Mouse (Mus musculus): ENCODE results near the gene Arid4a. TPM values are rescaled to one million over a fixed set of nuclear protein-coding genes. Genes with fewer than 3 reads are reported as not detected.

Gene Arid4a
- polyA plus RNA-seq (2015; fragmentation: Nextera tagmentation; extraction: Ambion mirVana): 39.0 and 40.9 TPM in 2 replicates

DNA sequence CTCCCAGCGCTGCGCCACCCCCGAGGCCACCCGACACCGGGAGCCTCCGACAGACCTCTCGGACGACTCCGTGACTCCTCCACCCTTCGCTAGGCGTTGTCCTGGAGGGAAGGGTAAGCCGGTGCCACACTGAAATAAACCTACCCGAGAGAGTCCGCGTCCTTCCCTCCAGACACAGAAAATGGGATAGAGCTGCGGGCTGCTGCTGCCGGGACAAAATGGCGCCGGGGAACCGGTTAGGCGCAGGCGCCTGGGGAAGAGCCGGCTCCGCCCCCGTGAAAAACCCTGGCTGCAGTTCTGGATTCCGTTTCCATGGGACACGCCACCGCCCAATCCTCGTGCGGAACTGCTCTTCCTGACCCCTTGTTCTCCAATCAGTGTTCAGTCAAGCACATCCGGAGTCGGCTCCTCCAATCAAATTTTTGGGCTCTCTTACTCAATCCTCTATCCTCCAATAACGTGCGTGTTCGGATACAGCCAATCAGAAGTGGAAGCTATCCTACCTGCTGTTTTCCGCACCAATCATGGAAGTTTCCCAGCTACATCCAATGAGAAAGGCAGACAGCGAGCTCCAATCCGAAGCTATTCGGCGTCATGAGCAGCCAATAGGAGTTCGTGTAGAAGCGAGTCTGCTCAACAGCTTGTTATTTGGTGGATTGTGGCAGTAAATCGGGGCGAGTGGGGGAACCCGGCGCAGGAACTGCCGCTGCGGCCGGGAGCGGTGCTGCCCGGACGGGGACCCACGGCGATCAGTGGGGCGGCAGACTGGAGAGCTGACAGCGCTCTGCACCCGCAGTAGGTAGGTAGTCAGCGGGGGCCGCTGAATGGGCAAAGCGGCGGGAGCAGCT is at the start of gene Arid4a:
Gene Arid4a, plus strand, starts transcription at position 628 of the 848 bp plus-strand sequence.
- ATAC-seq (ENCODE audit: insufficient number of reproducible peaks, low FRiP score, low TSS enrichment, low read depth): peak; percentile 100
- Histone ChIP-seq H3K36me3 (peaks cover 10% of the 10 kb centered on the region; the same call in 1 of the 2 replicates), H3K27ac (peak within 1 kb of the TSS; percentile 98), H3K4me3 (peak within 1 kb of the TSS; percentile 100), H3K9me3 (no peaks in the 10 kb centered on the region), H3K9ac (peak within 1 kb of the TSS; percentile 83), H3K4me1 (peaks cover 18% of the 10 kb centered on the region), H3K4me2 (peak within 1 kb of the TSS; percentile 73), H3K27me3 (no peaks in the 10 kb centered on the region)
- under 1% methylated on average over 60 of the region's 61 CpGs for WGBS

GRCm38 (mm10) chr12:70967581-70967980 is 48.2 kb upstream of the Arid4a start:
- Histone ChIP-seq H3K27me3 (no peaks in the 10 kb centered on the region), H3K4me1 (peaks cover 8% of the 10 kb centered on the region), H3K4me2 (peak overlapping the region; percentile 46), H3K27ac (peak overlapping the region; percentile 95), H3K9me3 (no peaks in the 10 kb centered on the region), H3K36me3 (peaks cover 18% of the 10 kb centered on the region), H3K9ac (peak overlapping the region; percentile 73), H3K4me3 (peak overlapping the region; percentile 57)
- no peak for ATAC-seq (ENCODE audit: insufficient number of reproducible peaks, low FRiP score, low TSS enrichment, low read depth)
- WGBS: 28% methylated on average over 8 of the region's 8 CpGs

DNA sequence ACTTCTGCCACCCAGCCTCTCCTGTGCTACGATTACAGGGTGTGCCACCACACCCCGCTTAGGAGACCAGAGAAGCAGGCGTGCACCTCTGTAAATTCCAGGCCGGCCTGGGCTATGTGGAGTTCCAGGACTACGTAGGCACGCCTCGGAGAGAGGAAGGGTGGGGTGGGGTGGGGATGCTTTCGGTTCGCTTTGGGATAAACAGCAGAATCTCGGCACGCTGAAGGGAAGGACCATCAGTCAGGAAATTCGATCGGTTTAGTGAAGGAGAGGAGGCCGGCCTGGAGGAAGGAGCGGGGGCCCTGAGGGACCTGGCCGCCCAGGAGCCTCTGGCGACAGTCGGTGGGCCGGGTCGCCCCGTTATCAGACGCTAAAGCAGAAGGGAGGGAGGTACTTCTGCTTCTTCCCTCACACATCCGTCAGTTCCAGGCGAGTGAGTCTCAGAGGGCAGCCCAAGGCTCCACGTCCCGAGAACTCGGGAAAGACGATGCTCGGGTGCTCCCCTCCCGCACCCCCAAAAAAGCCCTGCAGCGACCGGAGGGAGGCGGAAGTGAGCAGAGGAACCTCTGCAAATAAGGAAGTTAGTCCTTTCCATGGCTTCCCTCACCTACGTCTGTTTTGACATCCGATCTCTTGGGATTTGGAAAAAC is 47.5 kb upstream of the Arid4a start:
- H3K4me3 ChIP-seq: peak overlapping the region; percentile 57
- H3K4me2 ChIP-seq: peak overlapping the region; percentile 46
- under 1% methylated on average over 35 of the region's 35 CpGs for WGBS
- peak; percentile 88 for ATAC-seq (ENCODE audit: insufficient number of reproducible peaks, low FRiP score, low TSS enrichment, low read depth)
- H3K36me3 ChIP-seq: peaks cover 14% of the 10 kb centered on the region
- peaks cover 8% of the 10 kb centered on the region for H3K4me1 ChIP-seq
- no peaks in the 10 kb centered on the region for H3K9me3 ChIP-seq
- H3K27me3 ChIP-seq: no peaks in the 10 kb centered on the region
- peak overlapping the region; percentile 73 for H3K9ac ChIP-seq
- H3K27ac ChIP-seq: peak overlapping the region; percentile 95

- Histone ChIP-seq H3K27ac (peak overlapping the region; percentile 95), H3K27me3 (no peaks in the 10 kb centered on the region), H3K4me1 (peaks cover 8% of the 10 kb centered on the region), H3K36me3 (peaks cover 9% of the 10 kb centered on the region), H3K9me3 (no peaks in the 10 kb centered on the region), H3K9ac (peak overlapping the region; percentile 73), H3K4me2 (peak overlapping the region; percentile 46), H3K4me3 (peak overlapping the region; percentile 57)
- 1% methylated on average over 15 of the region's 15 CpGs for WGBS
- peak; percentile 47; the same call in 1 of the 2 replicates for ATAC-seq (ENCODE audit: insufficient number of reproducible peaks, low FRiP score, low TSS enrichment, low read depth)
Measured at GRCm38 (mm10) chr12:70968791-70969307, 46.9 kb upstream of the Arid4a start.

GRCm38 (mm10) chr12:70969485-70970184 is 46.2 kb upstream of the Arid4a start:
- Histone ChIP-seq H3K4me3 (peak overlapping the region; percentile 35), H3K4me1 (peaks cover 8% of the 10 kb centered on the region), H3K4me2 (peak overlapping the region; percentile 43), H3K9me3 (no peaks in the 10 kb centered on the region), H3K27me3 (no peaks in the 10 kb centered on the region), H3K36me3 (0 out of 2 replicates have a peak, but pooled peaks cover 3% of the 10 kb centered on the region), H3K9ac (no peak overlapping the region), H3K27ac (peak overlapping the region; percentile 61)
- no peak for ATAC-seq (ENCODE audit: insufficient number of reproducible peaks, low FRiP score, low TSS enrichment, low read depth)
- WGBS: 5% methylated on average over 17 of the region's 17 CpGs

GRCm38 (mm10) chr12:70973831-70974230 is 42.0 kb upstream of the Arid4a start:
- peak overlapping the region; percentile 89 for H3K4me3 ChIP-seq
- H3K4me2 ChIP-seq: no peak overlapping the region; the same call in 1 of the 2 replicates
- H3K36me3 ChIP-seq: peaks cover 4% of the 10 kb centered on the region; the same call in 1 of the 2 replicates
- no peaks in the 10 kb centered on the region for H3K27me3 ChIP-seq
- H3K4me1 ChIP-seq: peaks cover 6% of the 10 kb centered on the region
- 85% methylated on average over 4 of the region's 4 CpGs for WGBS
- no peak overlapping the region for H3K27ac ChIP-seq
- no peaks in the 10 kb centered on the region for H3K9me3 ChIP-seq
- ATAC-seq (ENCODE audit: insufficient number of reproducible peaks, low FRiP score, low TSS enrichment, low read depth): no peak
- H3K9ac ChIP-seq: no peak overlapping the region

DNA sequence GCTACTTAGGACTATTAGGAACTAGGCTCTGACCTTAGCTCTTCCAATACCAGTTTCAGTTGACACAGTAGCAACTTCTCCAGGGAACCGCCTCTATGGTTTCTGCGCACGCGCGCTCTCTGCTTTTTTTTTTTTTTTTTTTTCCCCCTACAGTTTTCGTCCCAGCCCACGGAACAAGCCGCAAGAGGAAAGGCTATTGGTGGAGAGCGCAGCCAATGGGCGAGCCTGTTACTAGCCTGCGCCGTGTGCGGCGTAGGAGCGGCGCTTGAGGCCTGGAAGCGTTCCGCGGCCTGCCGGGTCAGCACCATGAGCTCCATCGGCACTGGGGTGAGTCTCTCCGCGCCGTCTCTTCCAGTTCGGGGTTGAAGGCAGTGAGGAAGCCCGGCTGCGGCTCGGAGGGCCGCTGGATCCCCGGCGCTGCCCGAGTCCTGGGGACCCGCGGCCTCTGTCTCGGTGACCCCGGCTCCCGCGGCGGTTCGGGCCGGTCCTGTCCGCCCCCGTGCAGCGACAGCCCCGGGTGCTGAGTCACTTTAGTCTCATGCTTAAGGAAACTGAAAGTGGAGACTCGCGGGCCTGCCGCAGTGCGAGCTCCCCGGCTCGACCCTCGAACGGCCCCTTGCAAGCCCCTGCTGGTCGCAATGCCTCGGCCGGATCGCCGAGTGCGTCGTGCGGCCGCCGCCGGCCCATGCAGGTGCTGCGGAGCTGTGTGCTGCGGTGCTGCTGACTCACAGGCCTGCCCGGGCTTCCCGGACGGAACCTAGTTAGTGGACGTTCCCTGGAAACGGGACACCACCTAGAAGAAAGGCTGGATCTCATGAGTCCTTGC is 41.1 kb upstream of the Arid4a start, which contains the start of gene Psma3:
Gene Psma3, plus strand, starts transcription at position 181 of the 826 bp plus-strand sequence.
- Histone ChIP-seq H3K9me3 (no peaks in the 10 kb centered on the region), H3K4me2 (peak within 1 kb of the TSS; percentile 54), H3K27ac (peak within 1 kb of the TSS; percentile 98), H3K36me3 (peaks cover 11% of the 10 kb centered on the region), H3K4me3 (peak within 1 kb of the TSS; percentile 89), H3K4me1 (peaks cover 6% of the 10 kb centered on the region), H3K27me3 (no peaks in the 10 kb centered on the region), H3K9ac (peak within 1 kb of the TSS; percentile 98)
- ATAC-seq (ENCODE audit: insufficient number of reproducible peaks, low FRiP score, low TSS enrichment, low read depth): peak; percentile 99
- WGBS: under 1% methylated on average over 71 of the region's 71 CpGs

DNA sequence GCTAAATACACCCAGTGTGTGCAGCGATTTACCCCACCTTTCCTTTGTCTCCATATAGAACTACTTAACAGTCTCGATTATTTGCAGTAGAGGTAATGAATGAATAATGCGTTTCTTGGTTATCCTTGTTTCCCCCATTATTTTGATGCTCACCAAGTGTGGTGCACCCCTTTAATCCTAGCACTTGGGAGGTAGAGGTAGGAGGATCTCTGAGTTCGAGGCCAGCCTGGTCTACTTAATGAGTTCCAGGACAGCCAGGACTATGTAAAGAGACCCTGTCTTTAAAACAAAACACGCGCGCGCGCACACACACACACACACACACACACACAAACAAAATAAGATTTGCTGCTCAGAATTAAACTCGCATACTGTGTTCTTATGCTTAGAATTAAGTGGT is 40.4 kb upstream of the Arid4a start:
- Histone ChIP-seq H3K4me2 (peak overlapping the region; percentile 54), H3K27me3 (no peaks in the 10 kb centered on the region), H3K27ac (peak overlapping the region; percentile 98), H3K4me1 (peaks cover 6% of the 10 kb centered on the region), H3K36me3 (peaks cover 17% of the 10 kb centered on the region), H3K9me3 (no peaks in the 10 kb centered on the region), H3K9ac (peak overlapping the region; percentile 98), H3K4me3 (peak overlapping the region; percentile 89)
- ATAC-seq (ENCODE audit: insufficient number of reproducible peaks, low FRiP score, low TSS enrichment, low read depth): no peak
- 20% methylated on average over 10 of the region's 10 CpGs for WGBS

DNA sequence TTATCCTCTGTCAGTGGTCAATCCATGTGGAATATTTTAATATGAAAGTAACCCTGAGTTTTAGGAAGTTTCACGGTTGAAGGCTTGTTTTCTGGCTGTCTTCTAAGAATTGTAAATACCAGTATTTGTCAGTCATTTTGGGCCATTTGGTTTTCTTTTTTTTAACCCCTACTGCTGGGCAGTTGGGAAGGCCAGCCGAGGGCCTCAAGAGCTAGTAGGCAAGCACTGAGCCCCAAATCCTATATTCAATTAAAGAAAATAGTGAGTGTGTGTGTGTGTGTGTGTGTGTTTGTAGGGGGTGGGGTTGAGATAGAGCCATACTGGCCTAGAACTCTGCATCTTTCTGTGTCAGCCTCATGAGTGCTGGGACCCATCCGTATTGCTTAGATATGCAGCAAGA is 39.9 kb upstream of the Arid4a start:
- Histone ChIP-seq H3K4me2 (peak overlapping the region; percentile 54), H3K27ac (no peak overlapping the region), H3K9me3 (no peaks in the 10 kb centered on the region), H3K36me3 (peaks cover 20% of the 10 kb centered on the region), H3K9ac (peak overlapping the region; percentile 98), H3K4me1 (peaks cover 6% of the 10 kb centered on the region), H3K4me3 (peak overlapping the region; percentile 89), H3K27me3 (no peaks in the 10 kb centered on the region)
- 63% methylated on average over 3 of the region's 3 CpGs for WGBS
- no peak for ATAC-seq (ENCODE audit: insufficient number of reproducible peaks, low FRiP score, low TSS enrichment, low read depth)

- peaks cover 6% of the 10 kb centered on the region for H3K4me1 ChIP-seq
- H3K27me3 ChIP-seq: no peaks in the 10 kb centered on the region
- no peak overlapping the region for H3K9ac ChIP-seq
- WGBS: 85% methylated on average over 7 of the region's 7 CpGs
- no peak overlapping the region for H3K4me2 ChIP-seq
- H3K36me3 ChIP-seq: peaks cover 33% of the 10 kb centered on the region
- no peaks in the 10 kb centered on the region for H3K9me3 ChIP-seq
- H3K27ac ChIP-seq: no peak overlapping the region
- H3K4me3 ChIP-seq: no peak overlapping the region
- ATAC-seq (ENCODE audit: insufficient number of reproducible peaks, low FRiP score, low TSS enrichment, low read depth): no peak
Measured at GRCm38 (mm10) chr12:70978345-70978744, 37.4 kb upstream of the Arid4a start.
